Mouse (Mus musculus): Measurements from ENCODE around the gene Tspan31.

DNA sequence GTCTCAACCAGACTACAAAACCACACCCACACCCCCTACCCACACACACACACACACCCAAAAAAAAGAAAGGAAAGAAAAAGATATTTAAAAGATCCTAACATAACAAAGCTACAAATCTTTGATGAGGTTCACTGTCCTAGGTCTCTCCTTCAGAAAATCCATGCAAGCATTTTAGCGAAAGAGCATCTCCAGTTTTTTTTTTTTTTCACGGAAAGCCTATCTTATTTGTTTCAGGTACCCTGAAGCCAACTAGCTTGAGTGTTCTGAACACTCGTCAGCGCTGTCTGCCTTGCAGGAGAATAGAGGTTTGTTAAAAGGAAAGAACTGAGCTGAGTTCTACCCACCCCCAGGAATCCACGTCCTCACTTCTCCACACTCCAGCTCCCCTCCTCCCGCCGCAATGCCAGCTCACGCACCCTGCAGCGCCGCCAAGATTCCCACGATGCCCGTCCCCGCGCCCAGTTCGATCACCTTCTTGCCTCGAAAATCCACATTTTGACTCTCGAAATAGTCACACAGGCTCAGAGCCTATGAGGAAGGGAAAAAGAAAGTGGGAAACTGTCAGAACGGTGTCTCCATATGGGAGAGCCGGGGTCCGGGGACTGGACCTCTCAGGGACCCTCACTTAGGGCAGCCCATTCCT lies 29.4 kb downstream of the Tspan31 start:
- TF ChIP-seq CTCF (IDR thresholded peaks at IDR 0.05; ENCODE audit: low read depth) (no peak), EP300 (IDR thresholded peaks at IDR 0.05; ENCODE audit: low read depth) (no peak)
